Mouse (Mus musculus): Measurements from ENCODE around the gene Camk2g. TPM values are rescaled to one million over a fixed set of nuclear protein-coding genes. Genes with fewer than 3 reads are reported as not detected.

The Camk2g gene
- polyA plus RNA-seq, 1 experiment from 2014 or later: 10.7 TPM

GRCm38 (mm10) chr14:20792922-20793757 lies 748 bp downstream of the Camk2g start:
- Histone ChIP-seq H3K27ac (peak overlapping the region; percentile 55), H3K4me3 (replicated peaks) (peak overlapping the region; percentile 87), H3K4me1 (replicated peaks) (peaks cover 35% of the 10 kb centered on the region), H3K36me3 (peaks cover 16% of the 10 kb centered on the region), H3K4me2 (peak overlapping the region; percentile 97), H3K27me3 (0 out of 2 replicates have a peak, but pooled peaks cover 2% of the 10 kb centered on the region), H3K9me3 (replicated peaks) (no peaks in the 10 kb centered on the region), H3K9ac (peak overlapping the region; percentile 81)
- ATAC-seq (ENCODE audit: low read depth) (peak; percentile 52), DNase-seq (peak; percentile 36)
- WGBS (ENCODE audit: insufficient replicate concordance): 2% methylated on average over 54 of the region's 57 CpGs

GRCm38 (mm10) chr14:20792243-20792921 lies 1.5 kb downstream of the Camk2g start:
- Histone ChIP-seq H3K27me3 (no peaks in the 10 kb centered on the region), H3K4me2 (peak overlapping the region; percentile 97), H3K9me3 (replicated peaks) (no peaks in the 10 kb centered on the region), H3K4me3 (replicated peaks) (peak overlapping the region; percentile 87), H3K36me3 (peaks cover 19% of the 10 kb centered on the region), H3K27ac (no peak overlapping the region), H3K4me1 (replicated peaks) (peaks cover 40% of the 10 kb centered on the region), H3K9ac (peak overlapping the region; percentile 81)
- no peak for DNase-seq
- ATAC-seq (ENCODE audit: low read depth): no peak
- WGBS (ENCODE audit: insufficient replicate concordance): 74% methylated on average over 8 of the region's 8 CpGs

DNA sequence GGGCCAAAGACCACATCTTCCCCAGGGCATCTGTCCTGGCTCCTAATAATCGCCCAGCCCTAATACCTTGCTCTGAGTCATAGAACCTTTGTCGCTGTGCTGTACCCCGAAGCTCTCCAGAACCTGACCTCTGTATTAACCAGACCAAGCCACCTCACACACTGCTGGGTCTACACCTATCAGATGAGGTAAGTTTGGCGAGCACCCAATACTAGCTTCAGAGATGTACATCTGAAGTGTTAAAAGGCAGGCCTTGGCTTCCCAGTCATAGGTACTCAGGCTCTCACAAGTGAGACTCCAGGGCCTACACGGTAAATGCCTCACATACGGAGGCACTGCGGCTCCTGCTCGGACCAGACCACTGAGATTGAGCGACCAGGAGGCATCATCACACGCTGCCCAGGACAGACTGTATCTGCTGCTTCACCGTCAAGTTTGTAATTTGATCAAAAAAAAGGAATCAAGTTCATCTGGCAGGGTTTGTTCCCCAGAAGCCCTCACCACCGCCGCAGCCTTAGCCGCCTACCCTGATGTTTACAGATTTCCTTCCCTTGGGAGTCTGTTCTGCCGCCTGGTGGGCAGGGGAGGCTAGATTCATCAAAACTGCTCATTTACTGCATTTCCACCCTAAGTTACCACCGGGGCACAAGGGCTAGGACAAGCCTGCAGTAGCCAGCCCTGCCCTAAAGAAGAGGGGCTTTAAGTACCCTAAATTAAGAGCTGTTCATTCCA lies 2.2 kb downstream of the Camk2g start:
- H3K9me3 ChIP-seq (replicated peaks): no peaks in the 10 kb centered on the region
- no peak for ATAC-seq (ENCODE audit: low read depth)
- H3K27ac ChIP-seq: no peak overlapping the region
- no peaks in the 10 kb centered on the region for H3K27me3 ChIP-seq
- H3K36me3 ChIP-seq: peaks cover 20% of the 10 kb centered on the region
- no peak overlapping the region for H3K9ac ChIP-seq
- 84% methylated on average over 16 of the region's 16 CpGs for WGBS (ENCODE audit: insufficient replicate concordance)
- H3K4me3 ChIP-seq (replicated peaks): no peak overlapping the region
- peaks cover 47% of the 10 kb centered on the region for H3K4me1 ChIP-seq (replicated peaks)
- no peak for DNase-seq
- H3K4me2 ChIP-seq: peak overlapping the region; percentile 97; the same call in 1 of the 2 replicates

GRCm38 (mm10) chr14:20790996-20791395 lies 2.9 kb downstream of the Camk2g start:
- Histone ChIP-seq H3K4me3 (replicated peaks) (no peak overlapping the region), H3K9me3 (replicated peaks) (no peaks in the 10 kb centered on the region), H3K9ac (no peak overlapping the region), H3K4me2 (no peak overlapping the region), H3K27ac (no peak overlapping the region), H3K27me3 (no peaks in the 10 kb centered on the region), H3K4me1 (replicated peaks) (peaks cover 52% of the 10 kb centered on the region), H3K36me3 (peaks cover 20% of the 10 kb centered on the region)
- WGBS (ENCODE audit: insufficient replicate concordance): 90% methylated on average over 6 of the region's 6 CpGs
- ATAC-seq (ENCODE audit: low read depth) (no peak), DNase-seq (no peak)

DNA sequence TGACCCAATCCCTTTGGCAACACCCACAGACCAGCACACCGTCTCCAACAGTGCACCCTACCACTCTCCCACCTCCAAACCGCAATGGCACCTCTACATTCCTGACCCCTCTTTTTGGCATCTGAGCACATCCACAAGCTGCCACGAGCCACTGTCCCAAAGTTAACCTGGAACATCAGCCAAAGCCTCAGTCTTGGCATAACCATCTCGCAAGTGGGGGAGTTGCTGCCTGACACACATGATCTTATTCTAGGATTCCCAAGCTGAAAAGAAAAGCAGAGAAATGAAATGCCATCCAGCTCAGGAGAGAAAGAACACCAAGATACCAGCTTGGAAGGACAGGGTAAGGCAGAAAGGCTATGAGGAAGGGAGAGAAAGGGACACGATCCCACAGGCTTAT lies 3.4 kb downstream of the Camk2g start:
- no peak overlapping the region for H3K4me3 ChIP-seq (replicated peaks)
- peaks cover 52% of the 10 kb centered on the region for H3K4me1 ChIP-seq (replicated peaks)
- 85% methylated on average over 5 of the region's 5 CpGs for WGBS (ENCODE audit: insufficient replicate concordance)
- DNase-seq: no peak
- no peak for ATAC-seq (ENCODE audit: low read depth)
- H3K27ac ChIP-seq: no peak overlapping the region
- no peak overlapping the region for H3K4me2 ChIP-seq
- no peaks in the 10 kb centered on the region for H3K9me3 ChIP-seq (replicated peaks)
- H3K36me3 ChIP-seq: peaks cover 20% of the 10 kb centered on the region
- no peaks in the 10 kb centered on the region for H3K27me3 ChIP-seq
- H3K9ac ChIP-seq: no peak overlapping the region

DNA sequence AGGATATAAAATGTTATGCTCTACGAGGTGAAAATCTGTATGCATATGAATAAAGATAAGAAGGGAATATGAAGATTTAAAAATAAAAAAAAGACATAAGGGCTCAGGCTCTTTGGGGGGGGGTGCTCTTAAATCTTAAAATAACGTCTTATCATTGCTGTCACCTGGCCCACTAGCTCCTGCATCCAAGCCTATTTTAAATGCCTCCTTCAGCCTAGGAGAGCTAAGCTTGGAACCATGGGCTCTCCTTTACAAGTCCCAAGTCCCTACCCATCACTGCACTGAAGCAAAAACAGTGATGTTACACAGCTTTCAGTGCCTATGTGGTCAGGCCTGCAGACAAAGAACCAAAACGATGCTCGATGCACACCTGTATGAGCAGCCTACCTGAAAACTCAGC lies 4.3 kb downstream of the Camk2g start:
- Histone ChIP-seq H3K27ac (no peak overlapping the region), H3K4me1 (replicated peaks) (peaks cover 47% of the 10 kb centered on the region), H3K4me2 (no peak overlapping the region), H3K4me3 (replicated peaks) (no peak overlapping the region), H3K27me3 (no peaks in the 10 kb centered on the region), H3K9ac (no peak overlapping the region), H3K9me3 (replicated peaks) (no peaks in the 10 kb centered on the region), H3K36me3 (peaks cover 20% of the 10 kb centered on the region)
- 72% methylated on average over 4 of the region's 4 CpGs for WGBS (ENCODE audit: insufficient replicate concordance)
- DNase-seq: no peak
- no peak for ATAC-seq (ENCODE audit: low read depth)

DNA sequence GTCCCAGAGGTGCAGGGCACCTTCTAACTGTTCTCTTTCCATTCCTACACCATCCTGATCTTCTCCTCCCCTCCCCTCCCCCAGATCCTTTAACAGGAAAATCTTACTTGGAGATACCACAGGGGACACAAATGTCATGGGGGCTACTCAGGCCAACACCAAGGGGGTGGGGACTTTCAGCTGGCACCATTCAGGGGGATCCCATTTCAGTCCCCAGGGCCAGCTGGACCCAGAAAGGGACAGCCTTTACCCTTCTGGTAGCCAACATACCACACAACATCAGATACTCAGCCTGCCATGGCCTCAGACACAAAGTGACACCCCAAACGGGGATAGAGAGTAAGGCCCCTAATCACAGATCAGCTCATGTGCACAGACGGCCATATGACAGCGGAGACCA lies 5.7 kb downstream of the Camk2g start:
- DNase-seq: no peak
- Histone ChIP-seq H3K36me3 (peaks cover 20% of the 10 kb centered on the region), H3K27ac (no peak overlapping the region), H3K4me1 (replicated peaks) (peaks cover 42% of the 10 kb centered on the region), H3K4me2 (no peak overlapping the region), H3K9ac (no peak overlapping the region), H3K4me3 (replicated peaks) (no peak overlapping the region), H3K27me3 (no peaks in the 10 kb centered on the region), H3K9me3 (replicated peaks) (no peaks in the 10 kb centered on the region)
- ATAC-seq (ENCODE audit: low read depth): no peak
- WGBS (ENCODE audit: insufficient replicate concordance): 77% methylated on average over 3 of the region's 3 CpGs

DNA sequence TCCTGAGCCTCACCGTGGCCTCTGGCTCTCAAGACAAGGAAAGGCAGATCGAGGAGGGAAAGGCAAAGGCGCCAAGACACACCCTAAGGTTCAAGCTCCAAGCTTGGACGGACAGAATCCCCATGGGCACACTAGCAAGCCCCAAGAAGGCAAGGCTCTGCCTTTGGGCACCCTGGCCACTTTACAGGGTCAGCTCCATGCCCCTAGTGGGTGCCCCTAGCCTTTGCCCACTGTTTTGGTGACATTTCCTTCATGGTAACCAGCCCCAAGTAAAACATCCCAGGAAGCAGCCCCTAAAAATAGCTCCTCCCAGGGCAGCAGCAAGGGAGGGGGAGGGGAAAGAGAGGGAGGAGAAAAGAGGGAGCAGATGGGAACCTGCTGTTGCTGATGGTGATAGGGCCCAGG lies 7.3 kb downstream of the Camk2g start:
- H3K36me3 ChIP-seq: peaks cover 27% of the 10 kb centered on the region
- no peaks in the 10 kb centered on the region for H3K27me3 ChIP-seq
- ATAC-seq (ENCODE audit: low read depth): no peak
- 35% methylated on average over 4 of the region's 4 CpGs for WGBS (ENCODE audit: insufficient replicate concordance)
- H3K9ac ChIP-seq: no peak overlapping the region
- H3K4me1 ChIP-seq (replicated peaks): peaks cover 35% of the 10 kb centered on the region
- DNase-seq: no peak
- H3K9me3 ChIP-seq (replicated peaks): no peaks in the 10 kb centered on the region
- no peak overlapping the region for H3K4me3 ChIP-seq (replicated peaks)
- peak overlapping the region; percentile 51; the same call in 1 of the 2 replicates for H3K27ac ChIP-seq
- H3K4me2 ChIP-seq: no peak overlapping the region

GRCm38 (mm10) chr14:20786020-20786419 lies 7.9 kb downstream of the Camk2g start:
- Histone ChIP-seq H3K9ac (no peak overlapping the region), H3K9me3 (replicated peaks) (no peaks in the 10 kb centered on the region), H3K4me2 (peak overlapping the region; percentile 13; the same call in 1 of the 2 replicates), H3K4me3 (replicated peaks) (no peak overlapping the region), H3K27ac (peak overlapping the region; percentile 51), H3K36me3 (peaks cover 27% of the 10 kb centered on the region), H3K4me1 (replicated peaks) (peaks cover 35% of the 10 kb centered on the region), H3K27me3 (no peaks in the 10 kb centered on the region)
- ATAC-seq (ENCODE audit: low read depth) (no peak), DNase-seq (no peak)
- WGBS (ENCODE audit: insufficient replicate concordance): 40% methylated on average over 5 of the region's 5 CpGs

- no peaks in the 10 kb centered on the region for H3K27me3 ChIP-seq
- 42% methylated on average over 1 of the region's 1 CpGs for WGBS (ENCODE audit: insufficient replicate concordance)
- peak overlapping the region; percentile 51 for H3K27ac ChIP-seq
- H3K36me3 ChIP-seq: peaks cover 26% of the 10 kb centered on the region
- peaks cover 35% of the 10 kb centered on the region for H3K4me1 ChIP-seq (replicated peaks)
- no peaks in the 10 kb centered on the region for H3K9me3 ChIP-seq (replicated peaks)
- H3K4me2 ChIP-seq: peak overlapping the region; percentile 13; the same call in 1 of the 2 replicates
- peak; percentile 35; the same call in 1 of the 2 replicates for ATAC-seq (ENCODE audit: low read depth)
- DNase-seq: peak; percentile 22
- no peak overlapping the region for H3K9ac ChIP-seq
- H3K4me3 ChIP-seq (replicated peaks): no peak overlapping the region
Observed at GRCm38 (mm10) chr14:20785231-20785630, 8.7 kb downstream of the Camk2g start.

DNA sequence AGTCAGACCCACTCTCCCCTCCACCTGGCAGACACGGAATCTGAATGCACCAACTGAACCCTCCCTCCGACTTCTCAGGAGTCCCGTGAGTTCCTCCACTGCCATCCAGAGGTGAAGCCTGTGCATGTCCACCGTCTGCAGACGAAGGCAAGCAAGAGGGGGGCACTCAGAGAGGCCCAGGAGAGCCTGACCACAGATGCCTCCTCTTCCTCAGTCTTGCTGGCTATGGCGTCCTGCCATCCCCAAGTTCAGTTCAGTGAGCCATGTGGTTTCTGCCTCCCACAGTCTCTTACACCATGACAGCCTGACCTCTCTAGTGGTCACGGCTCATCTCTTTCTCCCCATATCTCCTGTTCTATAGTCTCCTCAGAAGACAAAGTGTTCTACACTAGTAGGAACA lies 9.2 kb downstream of the Camk2g start:
- Histone ChIP-seq H3K4me1 (replicated peaks) (peaks cover 35% of the 10 kb centered on the region), H3K27ac (peak overlapping the region; percentile 10; the same call in 1 of the 2 replicates), H3K9ac (no peak overlapping the region), H3K4me3 (replicated peaks) (no peak overlapping the region), H3K27me3 (no peaks in the 10 kb centered on the region), H3K36me3 (peaks cover 21% of the 10 kb centered on the region; the same call in 1 of the 2 replicates), H3K4me2 (no peak overlapping the region), H3K9me3 (replicated peaks) (no peaks in the 10 kb centered on the region)
- ATAC-seq (ENCODE audit: low read depth): no peak
- 53% methylated on average over 7 of the region's 7 CpGs for WGBS (ENCODE audit: insufficient replicate concordance)
- no peak for DNase-seq
